Mouse (Mus musculus): Measurements from ENCODE around the gene Gm21961.
"Not testable (repeated sequence)": the region's sequence is repeated elsewhere in the genome, so short reads cannot be mapped to it uniquely, and the experiment has no call there.

Gene Gm21961

DNA sequence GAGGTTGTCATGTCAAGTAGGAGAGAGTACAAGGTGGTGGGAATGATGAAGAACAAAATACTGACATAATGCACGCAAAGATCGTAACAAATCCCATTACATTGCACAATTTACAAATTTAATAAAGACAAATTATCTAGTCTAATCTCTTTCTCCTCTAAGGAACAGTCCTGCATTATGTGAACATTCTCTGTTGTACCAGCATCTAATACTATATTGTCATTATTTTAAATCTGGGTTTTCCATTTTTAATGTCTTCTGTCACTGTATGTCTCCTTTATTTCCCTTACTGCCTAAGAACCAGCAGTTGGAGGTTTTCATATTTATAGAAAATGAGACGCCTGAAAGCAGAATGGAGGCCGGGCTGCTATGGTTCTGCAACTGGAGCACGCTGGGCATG is at the start of gene Gm21961:
TSS of gene Gm21961 (minus strand) at position 101 of the 400 bp plus-strand sequence.
- DNase-seq (ENCODE audit: low read depth, low spot score) = no peak

DNA sequence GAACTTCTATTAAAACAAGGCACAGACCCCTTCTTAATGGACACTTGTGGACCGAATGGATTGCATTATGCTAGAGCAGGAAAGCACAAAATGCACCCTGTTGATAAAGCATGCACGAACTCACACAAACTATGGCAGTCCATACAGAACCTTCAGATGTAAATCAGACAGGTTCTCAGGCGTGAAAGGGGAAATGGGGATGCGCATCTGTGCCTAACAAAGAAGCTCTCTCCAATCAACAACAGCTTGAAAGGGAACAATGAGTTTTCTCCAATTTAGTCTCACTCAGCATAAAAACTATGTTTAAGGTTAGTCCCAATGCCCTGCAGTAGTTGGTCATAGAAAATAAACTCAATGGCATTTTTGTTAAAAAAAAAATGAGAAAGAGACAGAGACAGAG is 27.3 kb upstream of the Gm21961 start:
- no peak for DNase-seq (ENCODE audit: low read depth, low spot score)

DNA sequence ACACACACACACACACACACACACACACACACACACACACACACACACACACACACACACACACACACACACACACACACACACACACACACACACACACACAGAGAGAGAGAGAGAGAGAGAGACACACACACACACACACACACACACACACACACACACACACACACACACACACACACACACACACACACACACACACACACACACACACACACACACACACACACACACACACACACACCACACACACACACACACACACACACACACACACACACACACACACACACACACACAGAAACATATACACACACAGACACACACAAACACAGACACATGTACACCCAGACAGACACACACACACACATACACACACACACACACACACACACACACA is 24.5 kb upstream of the Gm21961 start:
- DNase-seq (ENCODE audit: low read depth, low spot score) = not testable (repeated sequence)

DNA sequence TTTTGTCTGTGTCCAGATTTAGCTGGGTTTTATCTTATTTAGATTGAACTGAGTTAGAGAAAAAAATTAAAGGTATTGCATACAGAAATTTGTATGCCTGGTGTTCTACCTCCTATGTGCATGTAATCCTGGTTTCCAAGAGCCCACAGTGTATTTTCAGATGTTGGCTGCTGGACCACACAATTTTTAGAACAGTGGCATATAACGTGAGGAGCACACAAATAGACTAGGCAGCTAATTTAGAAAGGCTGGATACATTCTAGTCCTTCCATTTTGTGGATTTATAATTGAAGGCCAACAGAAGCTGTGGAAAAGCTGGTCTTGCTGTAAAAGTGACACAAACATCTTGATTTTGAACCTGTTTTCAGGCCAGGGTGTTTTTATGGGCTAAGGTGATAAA is 3.3 kb upstream of the Gm21961 start:
- DNase-seq (ENCODE audit: low read depth, low spot score) = peak; percentile 34

DNA sequence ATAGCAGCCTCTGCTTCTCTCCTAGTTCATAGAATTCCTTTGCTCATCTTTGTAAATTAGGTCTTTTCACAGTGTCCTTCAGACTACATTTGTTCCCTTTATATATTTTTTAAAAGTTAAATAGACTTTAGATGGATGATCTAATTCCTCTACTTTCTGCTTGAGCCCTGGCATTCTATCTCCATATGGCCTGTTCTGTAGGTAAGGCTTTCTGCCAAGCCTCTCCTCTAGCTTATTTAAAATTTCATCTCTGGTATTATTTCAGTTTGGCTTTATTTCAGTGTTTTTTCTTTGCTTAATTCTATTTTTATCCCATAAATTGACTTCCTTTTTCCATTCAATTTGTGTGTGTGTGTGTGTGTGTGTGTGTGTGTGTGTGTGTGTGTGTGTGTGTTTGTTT is 8.5 kb downstream of the Gm21961 start:
- DNase-seq (ENCODE audit: low read depth, low spot score) = peak; percentile 60

DNA sequence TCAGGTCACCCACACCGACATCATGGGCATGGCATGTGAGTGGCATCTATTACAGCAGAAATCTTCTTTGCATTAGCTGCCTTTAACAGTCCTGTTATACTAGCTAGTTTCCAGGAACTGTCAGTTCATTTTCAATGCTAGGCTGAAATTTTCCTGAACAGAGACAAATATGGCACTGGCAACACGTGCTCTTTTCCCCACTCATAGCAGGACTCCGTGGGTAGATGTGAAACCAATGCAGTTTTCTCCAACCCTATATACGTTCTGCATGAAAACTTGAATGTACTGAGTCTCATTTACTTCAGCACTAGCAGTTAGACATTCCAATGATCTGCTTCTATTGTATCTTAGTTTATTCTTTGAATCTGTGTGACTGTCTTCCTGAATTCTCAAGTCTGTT is 20.2 kb downstream of the Gm21961 start:
- peak; percentile 37 for DNase-seq (ENCODE audit: low read depth, low spot score)

DNA sequence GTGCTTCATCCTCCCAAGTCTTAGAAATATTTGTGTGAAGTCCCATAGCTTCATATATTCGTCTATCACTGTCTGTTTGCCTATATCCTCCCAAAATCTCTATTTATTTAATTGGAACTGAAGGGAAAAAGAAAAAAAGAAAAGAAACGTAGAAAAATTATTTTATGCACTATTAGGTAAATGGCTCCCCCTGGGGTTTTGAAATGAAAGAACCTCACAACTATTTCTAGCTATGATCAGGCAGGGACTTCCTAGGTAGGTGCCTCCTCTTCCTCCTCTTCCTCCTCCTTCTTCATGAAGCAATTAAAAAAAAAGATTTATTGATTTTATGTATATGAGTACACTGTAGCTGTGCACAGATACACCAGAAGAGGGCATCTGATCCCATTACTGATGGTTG is 34.7 kb downstream of the Gm21961 start:
- DNase-seq (ENCODE audit: low read depth, low spot score) = no peak

DNA sequence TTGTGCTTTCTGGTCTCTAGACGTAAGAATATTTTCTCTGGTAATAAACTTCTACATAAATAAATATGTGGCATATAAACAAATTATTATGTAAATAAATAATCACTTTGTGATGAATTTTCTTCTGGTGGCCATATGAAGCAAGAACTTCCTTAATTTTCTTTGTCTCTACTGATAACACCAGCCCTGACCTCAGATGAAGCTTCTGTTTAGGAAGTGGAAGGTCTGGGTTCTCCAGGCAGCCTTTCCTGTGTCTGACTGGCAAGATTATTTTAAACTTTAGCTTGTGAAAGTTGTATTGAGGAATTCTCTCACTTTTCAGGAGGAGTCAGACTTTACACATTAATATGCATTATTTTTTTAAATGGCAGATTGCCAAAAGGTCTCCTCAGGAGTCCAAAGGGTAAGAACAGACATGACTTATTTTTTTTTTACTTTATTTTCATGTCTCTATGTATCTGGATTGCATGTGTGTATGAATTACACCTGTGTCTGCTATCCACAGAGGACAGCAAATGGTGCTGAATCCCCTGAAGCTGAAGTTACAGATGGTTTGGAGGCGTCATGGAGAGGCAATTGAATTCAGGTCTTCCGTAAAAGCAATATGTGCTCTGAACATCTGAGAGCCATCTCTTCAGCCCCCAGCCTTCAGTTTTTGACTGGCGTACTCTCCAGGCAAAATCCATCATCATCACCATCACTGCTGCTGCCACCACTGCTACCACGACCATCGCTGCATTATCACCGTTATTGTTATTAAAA is 38.5 kb downstream of the Gm21961 start:
- DNase-seq (ENCODE audit: low read depth, low spot score) = peak; percentile 66
